Mouse (Mus musculus): ENCODE results near the gene Cntnap2.

Gene Cntnap2

DNA sequence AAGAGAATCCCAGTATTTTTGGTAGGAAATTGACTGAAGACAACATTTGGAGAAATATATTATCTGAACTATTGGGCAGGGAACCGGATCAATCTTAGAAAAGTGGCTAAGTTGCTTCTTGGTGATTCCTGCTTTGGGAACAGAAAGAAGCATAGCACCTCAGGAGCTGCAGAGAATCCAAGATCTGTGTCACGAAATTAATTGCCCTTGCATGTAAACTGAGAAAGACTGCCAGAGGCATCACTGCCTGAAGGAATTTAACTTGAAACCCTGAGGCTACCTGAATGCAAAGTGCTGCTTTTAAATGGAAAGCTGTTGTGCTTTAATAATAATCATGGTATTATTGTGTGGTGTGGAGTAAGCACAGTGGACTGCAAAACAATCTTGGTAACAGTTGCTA, 286.2 kb downstream of the Cntnap2 start:
- DNase-seq: no peak

DNA sequence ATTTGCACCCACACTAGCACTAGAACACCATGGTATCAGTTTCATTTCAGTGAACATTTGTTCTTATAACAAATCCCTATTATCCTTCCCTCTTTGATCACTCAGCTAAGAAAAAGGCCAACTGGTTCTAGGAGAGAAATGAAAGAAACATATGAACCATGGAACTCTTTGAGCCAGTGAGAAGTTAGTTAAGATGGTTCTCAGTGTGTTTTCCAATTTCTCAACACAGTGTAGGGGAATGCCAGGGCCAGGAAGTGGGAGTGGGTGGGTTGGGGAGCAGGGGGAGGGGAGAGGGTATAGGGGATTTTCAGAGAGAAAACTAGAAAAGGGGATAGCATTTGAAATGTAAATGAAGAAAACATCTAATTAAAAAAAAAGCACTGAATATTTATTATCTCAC, 286.8 kb downstream of the Cntnap2 start:
- no peak for DNase-seq

DNA sequence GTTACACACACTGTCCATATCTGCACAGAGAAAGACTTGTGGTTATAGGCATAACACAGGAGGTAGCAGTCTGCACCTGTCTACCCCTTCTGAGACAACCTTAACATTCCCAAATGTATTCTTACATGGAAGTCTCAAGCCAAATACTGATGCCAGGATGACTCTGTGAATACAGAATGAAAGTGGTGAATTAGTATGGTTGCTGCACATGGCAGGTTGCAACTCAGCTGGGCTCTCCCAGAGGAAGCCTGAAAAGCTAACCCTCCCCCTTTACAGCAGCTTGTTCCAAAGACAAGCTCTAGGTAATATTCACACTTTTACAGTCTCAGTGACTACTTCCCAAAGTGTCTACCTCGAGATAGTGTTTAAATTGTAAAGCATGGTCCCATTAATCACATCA, 307.3 kb downstream of the Cntnap2 start:
- DNase-seq: no peak

DNA sequence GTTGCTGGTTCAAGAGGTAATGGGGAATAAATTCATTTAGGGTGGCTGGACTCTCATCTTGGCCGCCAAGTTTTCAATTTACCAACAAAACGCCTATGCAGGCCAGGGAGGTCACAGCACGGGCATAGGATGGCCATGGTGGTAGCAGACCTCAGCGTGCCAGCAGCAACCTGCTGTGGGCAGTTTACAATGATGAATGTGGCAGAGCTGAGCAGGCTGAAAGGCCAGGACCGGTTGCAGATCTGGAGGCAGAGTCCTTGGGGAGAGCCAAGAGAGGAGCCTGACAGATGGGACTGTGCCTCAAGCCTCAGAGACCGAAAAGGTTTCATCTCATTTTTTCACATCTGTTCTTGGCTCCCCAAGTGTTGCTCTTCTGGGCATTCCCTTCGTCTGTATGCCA, 322.0 kb downstream of the Cntnap2 start:
- DNase-seq: no peak

DNA sequence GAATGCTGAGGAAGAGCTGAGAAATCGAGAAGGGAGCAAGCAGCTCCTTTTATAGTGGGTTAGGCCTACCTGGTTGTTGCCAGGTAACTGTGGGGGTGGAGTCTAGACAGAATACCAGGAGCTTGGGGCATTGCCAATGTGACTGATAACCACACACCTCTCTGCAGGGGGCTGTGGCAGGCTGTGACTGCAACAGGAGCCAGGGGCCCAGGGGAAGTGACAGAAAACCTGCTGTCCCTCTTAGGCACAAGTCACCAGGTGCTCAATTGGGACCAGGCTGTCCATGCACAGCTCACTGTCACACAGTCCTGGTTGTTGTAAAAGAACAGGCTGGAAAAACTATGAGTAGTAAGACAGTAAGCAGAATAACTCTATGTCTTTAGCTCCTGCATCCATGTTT, 329.9 kb downstream of the Cntnap2 start:
- no peak for DNase-seq

DNA sequence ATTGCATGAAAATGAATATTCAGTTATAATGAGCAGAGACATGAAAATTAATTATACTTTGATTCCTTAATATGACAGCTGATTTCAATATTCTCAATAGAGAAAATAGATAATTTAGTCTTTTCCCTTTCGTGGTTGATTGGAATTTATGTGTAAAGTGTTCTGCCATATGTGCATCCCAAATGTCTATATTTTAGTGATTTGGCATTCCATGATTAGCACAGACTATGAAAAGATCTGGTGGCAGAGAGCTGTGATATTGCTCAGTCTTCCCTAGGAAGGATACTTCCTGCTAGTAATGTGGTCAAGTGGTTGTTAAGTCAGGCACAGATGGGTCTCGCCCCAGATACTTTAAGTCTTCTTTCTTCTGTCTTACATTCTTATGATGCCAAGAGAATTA, 354.5 kb downstream of the Cntnap2 start:
- DNase-seq: no peak

DNA sequence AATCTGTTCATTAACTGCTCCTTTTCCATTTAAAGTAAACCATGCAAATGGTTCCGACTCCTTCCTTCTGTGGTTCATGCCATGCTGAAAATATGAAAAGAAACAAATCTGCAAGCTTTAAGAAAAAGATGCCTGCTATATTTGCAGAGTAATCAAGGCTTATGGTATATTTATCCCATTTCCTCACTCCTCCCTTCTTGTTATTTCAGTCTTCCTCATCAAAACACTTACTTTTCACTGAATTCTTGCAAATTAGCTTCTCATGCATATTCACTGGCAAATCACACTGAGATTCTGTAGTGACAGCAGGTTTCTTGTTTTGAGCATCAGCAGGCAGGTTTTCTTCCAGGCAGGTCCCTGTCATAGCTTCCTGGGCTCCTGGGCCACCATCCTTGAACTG, 396.3 kb downstream of the Cntnap2 start:
- no peak for DNase-seq

DNA sequence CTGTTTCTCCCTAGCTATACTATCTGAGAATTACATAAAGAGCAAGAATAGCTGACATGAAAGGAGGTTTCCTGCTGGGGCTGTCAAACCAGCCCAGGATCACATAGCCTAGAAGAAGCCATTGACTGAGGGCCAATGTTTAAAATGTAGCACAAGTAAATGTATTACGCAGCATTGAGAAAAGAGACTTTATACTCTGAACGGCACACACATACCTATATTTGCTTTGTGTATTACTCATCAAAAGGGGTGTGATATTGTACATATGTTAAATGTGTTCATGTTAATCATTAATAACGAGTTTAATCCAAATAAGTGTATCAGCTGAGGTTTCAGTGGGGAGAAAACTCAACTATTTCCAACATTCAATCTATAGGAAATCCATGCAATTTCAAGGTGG, 459.1 kb downstream of the Cntnap2 start:
- DNase-seq: no peak

DNA sequence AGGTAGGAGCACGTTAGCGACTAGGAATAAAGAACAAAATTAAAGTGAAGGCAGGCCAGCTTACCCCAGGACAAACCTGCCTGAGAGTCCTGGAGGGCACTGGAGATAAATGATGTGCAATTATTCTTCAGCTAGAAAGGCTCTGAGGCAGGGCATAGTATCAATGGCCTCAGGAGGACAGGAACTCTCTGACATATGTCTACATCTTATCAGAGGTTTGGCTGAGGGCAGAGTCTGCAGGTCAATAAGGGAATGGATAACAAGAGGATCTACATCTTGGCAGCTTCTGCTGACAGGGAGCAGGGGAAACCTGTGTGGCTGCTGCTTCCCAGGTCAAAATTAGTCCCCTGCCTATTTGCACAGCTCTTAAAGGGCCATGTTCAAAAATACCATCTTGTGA, 477.8 kb downstream of the Cntnap2 start:
- no peak for DNase-seq

DNA sequence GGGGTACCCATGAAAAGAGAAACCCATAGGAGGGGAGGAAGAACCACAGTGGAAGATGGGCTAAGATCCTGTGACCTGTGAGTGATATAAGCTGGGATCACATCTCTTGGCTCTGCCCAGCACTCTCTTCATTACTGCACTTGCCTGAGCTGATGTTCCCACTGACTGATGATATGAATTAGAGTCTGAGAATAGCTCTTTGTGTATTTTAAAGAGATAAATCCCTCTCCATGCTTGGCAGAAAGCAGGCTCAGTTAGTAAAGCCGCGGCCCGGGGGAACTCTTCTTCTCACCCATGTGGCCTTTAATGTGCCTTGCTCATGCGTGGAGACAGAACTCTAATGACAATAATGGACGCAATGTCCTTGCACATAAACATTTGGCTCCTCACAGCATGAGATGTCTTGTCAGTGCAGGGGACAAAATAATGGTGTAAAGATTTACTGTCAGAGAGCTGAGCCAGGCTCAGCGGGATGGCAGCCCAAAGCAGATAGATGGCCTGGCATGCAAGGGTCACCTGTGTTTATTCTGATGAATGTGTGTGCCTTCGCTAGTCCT, 485.2 kb downstream of the Cntnap2 start:
- no peak for DNase-seq

DNA sequence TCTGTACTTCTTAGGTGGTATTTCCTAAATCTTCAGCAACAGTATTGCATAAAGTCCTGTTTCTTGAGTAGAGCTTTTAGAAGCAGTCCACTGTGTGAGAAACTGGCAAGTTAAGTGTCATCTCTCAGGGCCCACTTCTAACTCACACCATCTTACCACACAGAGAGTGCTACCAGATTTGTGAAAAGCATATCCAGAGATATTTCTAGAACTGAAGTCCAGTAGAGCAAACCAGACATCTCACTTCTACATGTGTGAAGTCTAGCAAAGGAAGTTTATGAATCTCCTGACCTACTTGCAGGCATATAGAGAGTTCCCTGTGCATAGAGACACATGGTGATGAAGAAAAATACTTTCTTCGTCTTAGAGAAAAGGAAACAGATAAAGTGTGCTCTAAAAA, 500.6 kb downstream of the Cntnap2 start:
- no peak for DNase-seq

DNA sequence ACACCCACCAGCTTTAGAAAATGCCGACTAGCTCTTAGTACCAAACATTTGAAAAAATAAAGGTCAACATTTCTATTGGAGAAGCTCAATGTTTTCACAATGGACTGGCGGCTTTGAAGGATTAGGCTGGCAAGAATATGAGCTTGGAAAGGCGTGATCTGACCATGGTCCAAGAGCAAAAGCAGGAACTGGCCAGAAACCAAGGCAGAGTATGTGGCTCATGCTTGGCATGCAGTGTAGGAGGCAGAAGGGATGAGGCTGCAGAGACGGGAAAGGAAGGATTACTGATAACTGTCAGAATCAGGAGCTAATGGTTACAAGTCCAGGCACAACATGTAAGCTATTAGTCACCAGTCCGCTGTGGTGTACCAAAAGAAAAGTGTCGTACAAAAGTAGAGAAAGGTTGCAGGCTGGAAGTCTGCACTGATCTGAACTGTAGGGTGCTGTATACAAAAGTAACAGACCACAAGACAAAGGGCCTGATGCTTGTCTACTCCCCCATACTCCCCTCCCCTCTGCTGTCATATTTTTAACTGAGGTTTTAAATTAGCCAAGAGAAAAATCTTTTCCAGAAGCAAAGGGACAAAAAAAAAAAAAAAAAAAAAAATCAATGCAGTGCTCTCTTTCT, 525.4 kb downstream of the Cntnap2 start:
- no peak for DNase-seq

DNA sequence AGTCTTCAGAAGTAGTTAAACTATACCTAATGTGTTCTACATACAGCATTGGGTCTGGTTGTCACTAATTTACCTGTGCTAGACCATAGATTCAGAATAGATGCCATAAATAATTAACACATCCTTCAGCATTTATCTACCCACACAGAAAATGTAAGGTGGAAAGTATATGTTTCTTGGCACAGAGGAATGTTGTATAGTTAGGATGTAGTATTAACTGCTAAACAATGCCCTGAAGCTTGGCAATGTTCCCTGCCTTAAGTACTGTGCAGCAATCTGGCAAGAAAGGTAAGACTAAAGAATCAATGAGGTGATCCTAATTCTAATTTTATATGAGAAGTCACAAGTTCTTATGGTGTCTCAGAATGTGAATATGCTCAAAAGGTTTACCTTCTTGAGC, 529.9 kb downstream of the Cntnap2 start:
- DNase-seq: no peak

DNA sequence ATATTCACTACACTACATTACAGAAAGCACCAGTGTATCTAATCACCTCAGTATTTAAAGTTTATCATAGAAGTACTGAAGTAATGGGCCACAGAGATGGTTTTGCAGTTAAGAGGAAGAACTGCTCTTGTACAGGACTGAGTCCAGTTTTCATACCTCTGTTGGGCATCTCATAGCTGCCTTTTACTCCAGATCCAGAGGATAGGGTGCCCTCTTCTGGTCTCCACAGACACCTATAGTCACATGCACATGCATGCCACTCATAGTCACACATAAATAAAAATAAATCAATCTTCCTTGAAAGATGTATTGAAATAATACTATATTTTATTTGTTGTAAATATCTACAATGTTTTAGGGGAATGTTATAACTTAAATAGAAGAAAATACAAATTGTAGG, 587.9 kb downstream of the Cntnap2 start:
- no peak for DNase-seq

DNA sequence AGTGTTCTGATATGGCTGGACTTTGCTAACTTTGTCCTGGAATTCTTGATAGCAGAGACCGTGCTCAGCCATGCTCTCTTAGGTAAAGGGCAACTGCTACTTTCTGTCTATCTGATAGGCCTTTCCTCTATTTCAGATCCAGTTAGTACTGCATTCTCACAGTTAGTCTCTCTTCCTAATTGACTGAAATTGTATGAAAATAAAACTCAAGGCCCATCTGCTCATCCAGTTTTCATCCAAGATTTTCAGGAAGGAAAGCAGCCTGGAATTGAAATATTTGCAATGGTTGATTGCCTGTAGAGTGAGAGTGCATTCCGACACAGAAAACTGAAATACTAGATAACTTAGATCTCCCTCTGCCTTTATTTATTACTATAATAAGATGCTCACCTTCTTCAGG, 589.3 kb downstream of the Cntnap2 start:
- no peak for DNase-seq

DNA sequence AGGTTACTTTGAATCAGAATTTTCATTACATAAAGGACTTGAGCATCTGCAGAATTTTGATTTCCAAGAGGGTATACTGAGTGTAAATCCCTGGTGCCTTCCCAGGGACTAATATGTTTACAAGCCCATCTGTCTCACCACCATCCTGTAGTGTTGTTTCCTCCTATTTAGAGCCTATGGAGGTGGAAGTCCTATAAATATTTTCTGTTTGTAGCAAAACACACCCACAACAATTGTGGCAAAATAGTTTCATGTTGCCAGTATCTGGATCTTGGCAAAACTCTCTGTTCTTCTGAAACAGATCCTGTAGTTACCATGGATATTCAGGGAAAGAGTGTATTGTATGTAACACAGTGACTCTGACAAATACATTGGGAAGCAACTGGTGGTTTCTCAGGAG, 641.1 kb downstream of the Cntnap2 start:
- no peak for DNase-seq

DNA sequence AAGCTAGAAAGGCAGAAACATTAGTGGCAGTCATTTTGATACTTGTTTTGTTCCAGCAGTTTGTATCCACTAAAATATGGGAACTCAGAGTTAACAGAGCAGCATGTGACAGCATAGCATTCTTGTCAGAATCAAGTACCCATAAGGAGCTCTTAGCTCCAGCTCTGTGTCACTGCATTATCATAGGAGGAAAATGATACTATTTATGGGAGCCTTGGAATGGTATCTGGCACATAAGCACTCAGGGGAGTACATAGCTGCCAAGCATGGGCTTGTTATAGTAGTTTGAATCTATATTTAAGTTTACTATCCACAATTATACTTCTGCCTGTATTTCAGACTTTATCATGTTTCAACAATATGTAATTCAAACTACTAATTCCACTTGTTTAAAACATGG, 732.5 kb downstream of the Cntnap2 start:
- no peak for DNase-seq

DNA sequence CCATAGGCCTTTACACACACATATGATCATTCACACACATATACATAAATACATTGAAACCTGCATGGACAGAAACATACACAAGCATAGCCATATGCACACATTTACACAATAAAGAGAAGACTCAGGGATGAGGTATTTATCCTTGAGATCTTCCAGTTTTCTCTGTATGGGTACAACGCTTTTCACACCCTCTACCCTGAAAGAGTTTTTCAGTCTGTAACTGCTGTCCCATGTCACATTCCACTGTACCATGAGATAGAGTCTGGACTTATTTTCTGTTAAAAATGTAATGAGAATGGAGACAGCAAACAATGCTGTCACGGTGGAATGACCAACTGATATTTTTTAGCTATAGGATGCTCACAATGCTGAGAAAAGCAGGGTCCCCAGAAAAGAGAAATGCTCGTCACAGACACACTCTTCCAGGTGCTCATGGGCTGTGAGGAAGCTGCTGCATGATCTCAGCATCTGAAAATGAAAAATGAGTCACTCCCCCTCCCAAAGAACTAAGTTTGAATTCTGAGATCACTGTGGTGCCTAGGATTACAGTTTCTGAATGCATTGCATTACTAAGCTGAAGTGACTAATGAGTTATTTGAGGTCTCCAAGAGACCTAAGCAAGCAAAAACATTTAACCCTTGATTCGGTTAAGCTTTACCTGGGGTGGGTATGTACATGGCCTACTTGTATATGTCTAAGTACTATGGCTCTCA, 782.6 kb downstream of the Cntnap2 start:
- no peak for DNase-seq

DNA sequence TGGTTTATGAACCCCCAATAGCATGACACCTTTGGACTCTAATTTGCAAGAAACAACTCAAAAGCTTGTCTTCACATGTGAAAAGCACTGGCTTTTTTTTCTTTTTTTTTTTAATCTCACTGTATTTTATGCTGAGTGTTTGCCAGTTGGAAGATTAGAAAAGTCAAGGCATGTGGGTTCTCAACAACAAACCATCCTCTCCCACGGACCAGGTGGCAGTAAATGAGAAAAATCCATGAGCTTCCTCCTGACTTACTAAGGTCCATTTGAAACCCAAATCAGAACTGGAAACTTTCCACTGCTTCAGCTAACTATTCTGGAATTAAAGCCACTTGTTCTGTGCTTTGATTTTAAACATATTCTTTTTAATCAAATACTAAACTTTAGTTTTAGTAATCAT, 784.6 kb downstream of the Cntnap2 start:
- DNase-seq: no peak

DNA sequence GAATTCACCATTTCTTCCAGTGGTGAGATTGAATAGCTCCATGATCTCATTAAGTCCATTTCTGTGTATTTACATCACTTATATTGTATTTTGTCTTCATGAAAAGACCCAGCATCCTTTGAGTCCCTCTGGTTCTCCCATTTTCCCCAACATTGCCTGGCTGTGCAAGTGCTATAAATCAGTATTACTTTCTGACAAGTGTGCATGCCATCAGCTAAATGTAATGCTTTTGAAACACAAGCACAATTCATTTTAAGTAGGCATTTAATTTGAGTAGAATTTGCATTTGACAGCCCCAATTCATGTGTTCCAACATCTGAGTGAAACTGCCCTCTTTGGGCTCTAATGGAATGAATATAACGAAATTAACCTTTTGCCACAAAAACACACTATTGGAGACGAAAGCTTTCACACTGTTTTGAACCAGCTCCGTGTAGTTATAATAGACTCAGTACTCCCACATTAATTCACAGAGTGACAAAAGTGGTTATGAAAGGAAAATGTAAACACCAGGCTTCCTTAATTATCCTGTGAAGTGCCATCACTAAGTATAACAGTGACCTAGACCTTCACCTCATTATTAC, 812.3 kb downstream of the Cntnap2 start:
- DNase-seq: no peak

DNA sequence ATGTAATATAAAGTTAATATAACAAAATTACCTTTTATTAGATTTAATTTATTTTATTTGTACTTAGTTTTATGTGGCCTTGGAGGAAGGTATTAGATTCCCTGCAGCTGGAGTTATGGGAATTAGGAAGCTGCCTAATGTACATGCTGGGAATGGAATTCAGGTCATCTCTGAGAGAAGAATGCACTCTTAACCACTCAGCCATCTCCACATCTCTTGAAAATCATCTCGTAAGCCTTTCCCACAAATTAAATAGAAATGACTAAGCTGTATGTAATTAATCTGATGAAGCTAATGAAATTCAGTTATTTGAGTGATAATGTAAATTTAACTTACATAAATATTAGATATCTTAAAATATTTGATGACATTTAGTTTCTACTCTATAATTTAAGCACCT, 826.3 kb downstream of the Cntnap2 start:
- no peak for DNase-seq

DNA sequence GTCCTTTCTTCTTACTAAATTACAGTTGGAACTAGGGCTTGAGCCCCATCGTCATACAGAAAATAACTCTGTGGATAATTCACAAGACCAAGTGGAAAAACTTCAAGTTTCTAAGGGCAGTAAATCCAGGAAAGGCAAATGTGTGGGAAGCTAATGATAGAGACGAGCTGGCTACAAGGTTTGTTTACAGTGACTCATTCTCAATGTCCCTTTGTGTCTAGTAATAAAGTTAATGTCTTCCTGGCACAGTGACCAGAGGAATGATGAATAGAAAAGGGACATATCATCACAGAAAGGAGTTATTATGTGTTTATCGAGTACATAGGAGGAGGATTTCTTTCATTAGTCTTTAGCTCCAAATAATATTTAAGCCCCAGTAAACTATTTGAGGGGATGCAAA, 828.7 kb downstream of the Cntnap2 start:
- DNase-seq: no peak

DNA sequence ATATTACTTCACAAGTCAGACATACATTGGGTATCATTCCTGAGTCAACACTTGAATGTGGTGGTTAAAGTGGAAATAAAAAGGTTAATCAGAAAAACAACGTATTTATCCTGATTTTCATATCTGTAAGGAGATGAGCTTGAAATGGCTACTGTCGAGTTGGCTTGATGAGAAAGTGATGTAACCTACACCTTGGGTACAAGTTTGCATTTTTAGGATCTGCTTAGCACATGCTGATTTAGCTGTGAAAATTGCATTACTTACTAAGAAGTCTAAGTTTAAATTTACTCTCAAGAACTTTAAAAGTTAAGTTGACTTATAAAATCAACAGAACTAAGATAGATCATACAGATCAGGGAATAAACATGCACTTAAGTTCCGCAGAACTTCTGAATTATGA, 879.1 kb downstream of the Cntnap2 start:
- no peak for DNase-seq

DNA sequence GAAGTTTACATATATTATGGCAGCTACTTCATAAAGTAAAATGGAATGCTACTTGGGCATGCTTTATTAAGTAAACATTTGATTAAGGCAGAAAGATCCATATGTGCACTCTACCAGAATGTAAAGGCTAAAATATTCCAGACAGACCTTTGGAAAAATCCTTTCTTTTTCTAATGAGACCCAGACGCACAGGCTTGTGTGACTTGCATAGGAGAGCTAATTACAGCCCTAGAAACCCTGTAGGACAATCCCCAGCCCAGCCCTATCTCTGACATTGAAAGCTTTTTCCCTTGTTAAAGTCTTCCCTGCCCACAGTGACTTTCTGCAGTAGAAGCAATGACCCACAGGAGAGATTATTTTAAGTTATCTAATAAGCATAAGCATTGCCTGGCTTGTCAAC, 879.6 kb downstream of the Cntnap2 start:
- DNase-seq: no peak
